Comparison of ENCODE assay signal across 33 mouse cellular contexts in the genomic region with DNA sequence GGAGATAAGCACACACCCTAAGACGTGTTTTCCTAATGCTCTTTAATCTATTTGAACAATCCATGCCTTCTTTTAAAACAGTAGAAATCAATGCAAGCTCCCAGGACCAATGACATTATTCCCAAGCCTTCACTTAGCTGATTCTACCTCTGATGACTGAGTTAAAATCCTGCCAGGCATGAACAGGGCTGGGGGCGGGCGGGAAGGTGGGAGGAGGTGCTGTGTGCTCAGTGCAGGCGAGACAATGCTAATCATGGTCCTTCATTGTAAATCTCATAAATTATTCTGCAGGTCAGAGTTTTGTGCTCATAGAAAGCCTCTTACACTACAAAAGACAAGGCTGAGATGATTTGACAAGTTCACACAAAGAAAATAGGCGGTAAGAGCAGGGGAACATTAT. TPM values are rescaled to one million over a fixed set of nuclear protein-coding genes. Genes with fewer than 3 reads are reported as not detected.
DNase-seq lines count a peak whose midpoint lies in the region; ATAC-seq and TF ChIP-seq lines count a peak whose summit lies in the region.
"Had no signal": no experiment of that assay in that cellular context is flagged by ENCODE, and none has a peak within 500 bp of the region (broad histone marks: within the 10 kb centered on the region; RNA-seq: fewer than 3 reads in every experiment).

No protein-coding gene starts in this region.

- no peaks in the 10 kb centered on the region for H3K27me3 ChIP-seq in forebrain, embryonic 12.5 days
- no peaks in the 10 kb centered on the region for H3K27me3 ChIP-seq in forebrain, postnatal 0 days (ENCODE audit: insufficient read depth, low read length)
- H3K27me3 ChIP-seq in midbrain, embryonic 12.5 days: no peaks in the 10 kb centered on the region
- no peaks in the 10 kb centered on the region for H3K27me3 ChIP-seq in midbrain, embryonic 11.5 days (ENCODE audit: control insufficient read depth, insufficient read depth, low read length)
- H3K27me3 ChIP-seq: embryonic facial prominence, embryonic 12.5 days; embryonic facial prominence, embryonic 15.5 days; heart, embryonic 13.5 days; hindbrain, embryonic 12.5 days had no signal

- ATAC-seq in forebrain, embryonic 12.5 days (ENCODE audit: low FRiP score): 0 out of 2 replicates have a peak, but pooled peaks have one; percentile 17
- ATAC-seq in forebrain, postnatal 0 days: no peak
- peak; percentile 81 for ATAC-seq in frontal cortex, adult (ENCODE audit: low TSS enrichment)
- 0 out of 2 replicates have a peak, but pooled peaks have one; percentile 44 for ATAC-seq in midbrain, embryonic 12.5 days (ENCODE audit: low FRiP score, low read depth)
- no peak for ATAC-seq in midbrain, embryonic 11.5 days (ENCODE audit: low FRiP score)
- ATAC-seq: activated CD4-positive, CD25-positive, alpha-beta regulatory T cell, adult 4 months; forebrain, embryonic 16.5 days; hindbrain, embryonic 16.5 days; inflammation-experienced regulatory T-cells, adult 6 months; intestine, embryonic 16.5 days had no signal

- 40% methylated on average over 5 of the region's 5 CpGs for WGBS in forebrain, embryonic 12.5 days
- WGBS in forebrain, postnatal 0 days: 42% methylated on average over 5 of the region's 5 CpGs
- WGBS in midbrain, embryonic 12.5 days: 45% methylated on average over 5 of the region's 5 CpGs
- WGBS in midbrain, embryonic 11.5 days: 56% methylated on average over 5 of the region's 5 CpGs

- H3K4me3 ChIP-seq in forebrain, embryonic 12.5 days (replicated peaks): no peak overlapping the region
- no peak overlapping the region for H3K4me3 ChIP-seq in forebrain, postnatal 0 days (ENCODE audit: low read depth, low read length)
- H3K4me3 ChIP-seq in midbrain, embryonic 12.5 days: no peak overlapping the region
- H3K4me3 ChIP-seq in midbrain, embryonic 11.5 days (ENCODE audit: low read depth, low read length): no peak overlapping the region
- H3K4me3 ChIP-seq: embryonic facial prominence, embryonic 12.5 days; embryonic facial prominence, embryonic 15.5 days; heart, adult 2 months; heart, embryonic 10.5 days; heart, embryonic 13.5 days; hindbrain, embryonic 12.5 days had no signal

- H3K36me3 ChIP-seq in forebrain, embryonic 12.5 days (replicated peaks): no peaks in the 10 kb centered on the region
- no peaks in the 10 kb centered on the region for H3K36me3 ChIP-seq in forebrain, postnatal 0 days (ENCODE audit: insufficient read depth)
- H3K36me3 ChIP-seq in midbrain, embryonic 12.5 days: no peaks in the 10 kb centered on the region
- no peaks in the 10 kb centered on the region for H3K36me3 ChIP-seq in midbrain, embryonic 11.5 days (ENCODE audit: control insufficient read depth, insufficient read depth, low read length)
- H3K36me3 ChIP-seq: embryonic facial prominence, embryonic 12.5 days; embryonic facial prominence, embryonic 15.5 days; heart, embryonic 10.5 days; heart, embryonic 13.5 days; hindbrain, embryonic 12.5 days had no signal

- no peak overlapping the region for H3K27ac ChIP-seq in forebrain, embryonic 12.5 days
- H3K27ac ChIP-seq in forebrain, postnatal 0 days (ENCODE audit: low read depth, low read length): no peak overlapping the region
- H3K27ac ChIP-seq in midbrain, embryonic 12.5 days (replicated peaks): no peak overlapping the region
- H3K27ac ChIP-seq in midbrain, embryonic 11.5 days (ENCODE audit: low read depth, low read length): no peak overlapping the region
- H3K27ac ChIP-seq: embryonic facial prominence, embryonic 12.5 days; embryonic facial prominence, embryonic 15.5 days; heart, adult 2 months; heart, embryonic 10.5 days; heart, embryonic 13.5 days; hindbrain, embryonic 12.5 days had no signal

- H3K9ac ChIP-seq in forebrain, embryonic 12.5 days: no peak overlapping the region
- no peak overlapping the region for H3K9ac ChIP-seq in forebrain, postnatal 0 days
- H3K9ac ChIP-seq in midbrain, embryonic 12.5 days (replicated peaks): no peak overlapping the region
- no peak overlapping the region for H3K9ac ChIP-seq in midbrain, embryonic 11.5 days (ENCODE audit: low read length)
- H3K9ac ChIP-seq: embryonic facial prominence, embryonic 12.5 days; embryonic facial prominence, embryonic 15.5 days; heart, embryonic 13.5 days; hindbrain, embryonic 12.5 days had no signal

- TF ChIP-seq CTCF in forebrain, postnatal 0 days (IDR thresholded peaks at IDR 0.05; ENCODE audit: low read depth): no peak

- no peaks in the 10 kb centered on the region for H3K9me3 ChIP-seq in forebrain, embryonic 12.5 days
- no peaks in the 10 kb centered on the region for H3K9me3 ChIP-seq in forebrain, postnatal 0 days (ENCODE audit: low read length)
- no peaks in the 10 kb centered on the region for H3K9me3 ChIP-seq in midbrain, embryonic 12.5 days
- H3K9me3 ChIP-seq in midbrain, embryonic 11.5 days (ENCODE audit: control insufficient read depth, low read length): no peaks in the 10 kb centered on the region
- H3K9me3 ChIP-seq: embryonic facial prominence, embryonic 12.5 days; embryonic facial prominence, embryonic 15.5 days; heart, embryonic 10.5 days; heart, embryonic 13.5 days; hindbrain, embryonic 12.5 days had no signal

- H3K4me1 ChIP-seq in forebrain, embryonic 12.5 days: 0 out of 2 replicates have a peak, but pooled peaks cover 4% of the 10 kb centered on the region
- H3K4me1 ChIP-seq in forebrain, postnatal 0 days (ENCODE audit: insufficient read depth): no peaks in the 10 kb centered on the region
- peaks cover 6% of the 10 kb centered on the region for H3K4me1 ChIP-seq in midbrain, embryonic 12.5 days
- H3K4me1 ChIP-seq in midbrain, embryonic 11.5 days (ENCODE audit: control insufficient read depth, insufficient read depth, low read length): no peaks in the 10 kb centered on the region; the same call in 1 of the 2 replicates
- H3K4me1 ChIP-seq: embryonic facial prominence, embryonic 12.5 days; embryonic facial prominence, embryonic 15.5 days; heart, embryonic 10.5 days; heart, embryonic 13.5 days had no signal

- DNase-seq in forebrain, postnatal 0 days: no peak
- no peak for DNase-seq in frontal cortex, postnatal 10 days (ENCODE audit: low spot score in 2 of 2)
- no peak for DNase-seq in midbrain, embryonic 11.5 days (ENCODE audit: low spot score, missing footprints)
- DNase-seq in brain, adult 2 months (ENCODE audit: low read depth, low spot score): peak; percentile 61
- DNase-seq in heart, postnatal 4 days: no peak
- DNase-seq: adrenal gland, adult 8-10 months; adrenal gland, postnatal 25 days; cerebellum, adult 11 months; cerebellum, adult 2 months; cerebellum, adult 9-11 months; cerebellum, postnatal 25 days; gastrocnemius, postnatal 10 days; gastrocnemius, postnatal 36 days; heart, adult 2 months; heart, postnatal 14 days had no signal

- no peak overlapping the region for H3K4me2 ChIP-seq in forebrain, embryonic 12.5 days
- no peak overlapping the region for H3K4me2 ChIP-seq in forebrain, postnatal 0 days (ENCODE audit: low read depth)
- H3K4me2 ChIP-seq in midbrain, embryonic 12.5 days (replicated peaks): no peak overlapping the region
- no peak overlapping the region for H3K4me2 ChIP-seq in midbrain, embryonic 11.5 days
- H3K4me2 ChIP-seq: embryonic facial prominence, embryonic 12.5 days; embryonic facial prominence, embryonic 15.5 days; heart, embryonic 13.5 days; hindbrain, embryonic 12.5 days had no signal

RNA-seq across cellular contexts. Expression of gene Gm5136, which starts 56.0 kb away (rescaled TPM):
- polyA plus RNA-seq in forebrain, embryonic 12.5 days (2016; fragmentation: Nextera tagmentation; extraction: Ambion mirVana): 0.13 and 0.28 TPM in 2 replicates
- total RNA-seq in forebrain, postnatal 0 days (2014; rRNA removed): 0.48 and 2.8 TPM in 2 replicates
- polyA plus RNA-seq in forebrain, postnatal 0 days (2015; fragmentation: Nextera tagmentation; extraction: Ambion mirVana): 0.11 TPM in 1 of 2 replicates, not detected in the other
- 0.16 TPM in 1 of 2 replicates, not detected in the other for polyA plus RNA-seq in midbrain, embryonic 12.5 days (2016; fragmentation: Nextera tagmentation; extraction: Ambion mirVana)
- polyA plus RNA-seq in midbrain, embryonic 11.5 days (2014; fragmentation: Nextera tagmentation; extraction: Ambion mirVana): 0.12 and 0.19 TPM in 2 replicates
- total RNA-seq in heart, postnatal 4 days (2021): not detected
- total RNA-seq: adrenal gland, postnatal 25 days; common myeloid progenitor, adult 5-6 weeks; gastrocnemius, adult 18-20 months; gastrocnemius, postnatal 10 days; gastrocnemius, postnatal 36 days; granulocyte monocyte progenitor cell, adult 5-6 weeks; heart, adult 2 months; heart, postnatal 14 days; hematopoietic stem cell, adult 5-6 weeks had no signal
- polyA plus RNA-seq: activated CD4-positive, CD25-positive, alpha-beta regulatory T cell, adult 4 months; embryonic facial prominence, embryonic 12.5 days; embryonic facial prominence, embryonic 15.5 days; heart, adult 2 months; heart, embryonic 10.5 days; heart, embryonic 13.5 days; heart, embryonic 16.5 days; inflammation-experienced regulatory T-cells, adult 6 months; intestine, embryonic 16.5 days had no signal

Comparison
In these comparisons a context has a peak if more than half of its experiments do, and no peak if none do; other contexts are left out.
1. ATAC-seq: peak in forebrain, embryonic 12.5 days (single experiment), frontal cortex, adult (single experiment) and midbrain, embryonic 12.5 days (single experiment); none in forebrain, postnatal 0 days (single experiment) and midbrain, embryonic 11.5 days (single experiment).